Mouse (Mus musculus): Measurements from ENCODE around the gene Ltbp1. TPM values are rescaled to one million over a fixed set of nuclear protein-coding genes. Genes with fewer than 3 reads are reported as not detected.

Ltbp1 gene
- polyA plus RNA-seq, 1 experiment = 27.7 TPM

- TF ChIP-seq POLR2A (IDR thresholded peaks at IDR 0.05; ENCODE audit: borderline replicate concordance, extremely low read depth, low read depth, low read length) (no peak), CTCF (IDR thresholded peaks at IDR 0.05; ENCODE audit: insufficient read depth, low read length) (no peak)
- 66% methylated on average over 4 of the region's 4 CpGs for WGBS
- no peak for DNase-seq
- no peaks in the 10 kb centered on the region for H3K4me1 ChIP-seq (ENCODE audit: control insufficient read depth, insufficient read depth, low read length)
- no peak overlapping the region for H3K4me3 ChIP-seq (replicated peaks; ENCODE audit: extremely low read depth, low read depth, low read length)
Observed at GRCm38 (mm10) chr17:75300908-75301307, 295.5 kb downstream of the Ltbp1 start.

GRCm38 (mm10) chr17:75304807-75305420 lies 299.5 kb downstream of the Ltbp1 start:
- 92% methylated on average over 1 of the region's 1 CpGs for WGBS
- DNase-seq = no peak

DNA sequence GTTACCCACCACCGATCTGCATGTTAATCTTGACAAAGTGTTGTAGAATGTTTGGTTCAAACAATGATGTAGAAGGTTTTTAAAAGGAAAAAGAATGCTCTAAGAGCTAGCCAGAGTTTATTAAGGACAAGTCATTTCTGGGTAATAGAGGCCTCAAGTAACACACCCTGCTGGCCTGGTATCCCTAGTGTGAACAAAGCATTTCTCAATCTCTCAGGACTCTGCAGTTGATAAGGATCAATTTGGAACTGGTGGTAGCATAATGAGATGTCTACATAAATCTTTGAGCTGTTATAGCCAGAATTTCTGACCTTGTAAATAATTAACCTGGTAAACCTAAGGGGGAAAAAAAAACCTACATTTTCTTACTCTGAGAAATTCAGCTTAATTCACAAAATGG lies 300.3 kb downstream of the Ltbp1 start:
- 56% methylated on average over 1 of the region's 1 CpGs for WGBS
- Histone ChIP-seq H3K4me1 (ENCODE audit: control insufficient read depth, insufficient read depth, low read length) (peaks cover 7% of the 10 kb centered on the region), H3K4me3 (replicated peaks; ENCODE audit: extremely low read depth, low read depth, low read length) (no peak overlapping the region)
- no peak for TF ChIP-seq CTCF (IDR thresholded peaks at IDR 0.05; ENCODE audit: insufficient read depth, low read length)
- no peak for TF ChIP-seq POLR2A (IDR thresholded peaks at IDR 0.05; ENCODE audit: borderline replicate concordance, extremely low read depth, low read depth, low read length)
- no peak for DNase-seq

More at GRCm38 (mm10) chr17:75304807-75305420, 299.5 kb downstream of the Ltbp1 start:
- TF ChIP-seq CTCF (IDR thresholded peaks at IDR 0.05; ENCODE audit: insufficient read depth, low read length) = no peak
- TF ChIP-seq POLR2A (IDR thresholded peaks at IDR 0.05; ENCODE audit: borderline replicate concordance, extremely low read depth, low read depth, low read length) = no peak
- no peak overlapping the region for H3K4me3 ChIP-seq (replicated peaks; ENCODE audit: extremely low read depth, low read depth, low read length)
- H3K4me1 ChIP-seq (ENCODE audit: control insufficient read depth, insufficient read depth, low read length) = peaks cover 7% of the 10 kb centered on the region

DNA sequence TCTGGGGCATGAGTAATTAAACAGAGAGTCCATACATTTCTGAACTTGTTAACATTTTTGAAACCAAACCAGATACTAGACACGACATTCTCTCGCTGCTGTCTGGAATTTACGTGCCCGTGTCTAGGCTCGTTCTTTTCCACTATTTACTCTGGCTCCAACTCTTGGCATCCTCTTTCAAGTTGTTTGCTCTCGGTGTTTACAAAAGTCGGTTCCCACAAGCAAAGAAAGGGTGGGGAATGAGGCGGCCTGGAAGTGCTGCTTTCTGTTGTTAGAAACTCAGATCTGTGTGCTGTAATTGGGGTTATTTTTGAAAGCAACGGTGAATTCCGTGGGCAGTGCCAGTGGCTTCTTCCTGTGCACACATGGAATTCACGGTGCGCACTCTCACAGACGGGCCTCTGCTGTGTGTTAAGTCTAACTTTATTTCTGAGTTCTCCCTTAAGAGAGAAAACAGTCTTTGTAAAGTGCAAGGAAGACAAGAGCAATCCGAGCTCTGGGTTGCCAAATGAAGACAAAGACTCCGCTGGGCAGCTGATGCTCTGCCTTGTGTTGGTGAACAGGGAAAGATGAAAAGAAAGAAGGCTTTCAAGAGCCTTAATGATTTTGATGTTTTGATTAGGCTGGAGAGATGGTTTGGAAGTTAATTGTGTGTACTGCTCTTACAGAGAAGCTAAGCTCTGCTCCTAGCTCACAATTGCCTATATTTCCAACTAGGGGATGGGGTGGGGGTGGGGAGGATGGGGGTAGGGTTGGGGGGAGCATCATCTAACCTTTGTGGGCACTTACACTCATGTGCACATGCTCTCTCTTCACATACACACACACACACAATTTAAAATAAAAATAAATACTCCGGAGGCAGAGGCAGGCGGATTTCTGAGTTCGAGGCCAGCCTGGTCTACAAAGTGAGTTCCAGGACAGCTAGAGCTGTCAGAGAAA lies 302.0 kb downstream of the Ltbp1 start:
- no peak for TF ChIP-seq CTCF (IDR thresholded peaks at IDR 0.05; ENCODE audit: insufficient read depth, low read length)
- no peak for TF ChIP-seq POLR2A (IDR thresholded peaks at IDR 0.05; ENCODE audit: borderline replicate concordance, extremely low read depth, low read depth, low read length)
- 32% methylated on average over 18 of the region's 18 CpGs for WGBS
- peaks cover 7% of the 10 kb centered on the region for H3K4me1 ChIP-seq (ENCODE audit: control insufficient read depth, insufficient read depth, low read length)
- no peak overlapping the region for H3K4me3 ChIP-seq (replicated peaks; ENCODE audit: extremely low read depth, low read depth, low read length)
- DNase-seq = peak; percentile 45

GRCm38 (mm10) chr17:75317106-75317505 lies 311.7 kb downstream of the Ltbp1 start:
- DNase-seq = no peak
- TF ChIP-seq CTCF (IDR thresholded peaks at IDR 0.05; ENCODE audit: insufficient read depth, low read length) (no peak), POLR2A (IDR thresholded peaks at IDR 0.05; ENCODE audit: borderline replicate concordance, extremely low read depth, low read depth, low read length) (no peak)
- Histone ChIP-seq H3K4me1 (ENCODE audit: control insufficient read depth, insufficient read depth, low read length) (no peaks in the 10 kb centered on the region), H3K4me3 (replicated peaks; ENCODE audit: extremely low read depth, low read depth, low read length) (no peak overlapping the region)
- 74% methylated on average over 4 of the region's 4 CpGs for WGBS

DNA sequence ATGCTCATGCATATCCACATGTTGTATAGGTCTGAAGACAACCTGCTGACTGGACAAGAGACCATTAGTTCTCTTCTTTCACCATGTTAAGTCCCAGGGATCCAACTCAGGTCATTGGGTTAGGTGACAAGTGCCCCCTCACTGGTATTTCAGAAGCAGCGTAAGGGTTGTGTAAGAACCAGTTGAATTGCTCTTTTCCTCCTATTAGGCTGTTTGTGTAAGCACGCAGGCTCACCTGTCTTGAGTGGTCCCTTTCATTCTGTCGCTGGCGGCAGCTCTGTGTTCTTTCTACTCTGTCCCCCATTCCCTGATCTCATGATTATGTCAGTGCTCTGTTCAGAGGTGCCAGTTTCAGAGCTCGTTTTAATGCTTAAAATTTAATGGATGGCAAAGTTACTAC lies 317.9 kb downstream of the Ltbp1 start:
- TF ChIP-seq CTCF (IDR thresholded peaks at IDR 0.05; ENCODE audit: insufficient read depth, low read length) (no peak), POLR2A (IDR thresholded peaks at IDR 0.05; ENCODE audit: borderline replicate concordance, extremely low read depth, low read depth, low read length) (no peak)
- no peak for DNase-seq
- WGBS = 73% methylated on average over 5 of the region's 5 CpGs
- Histone ChIP-seq H3K4me1 (ENCODE audit: control insufficient read depth, insufficient read depth, low read length) (no peaks in the 10 kb centered on the region), H3K4me3 (replicated peaks; ENCODE audit: extremely low read depth, low read depth, low read length) (no peak overlapping the region)

DNA sequence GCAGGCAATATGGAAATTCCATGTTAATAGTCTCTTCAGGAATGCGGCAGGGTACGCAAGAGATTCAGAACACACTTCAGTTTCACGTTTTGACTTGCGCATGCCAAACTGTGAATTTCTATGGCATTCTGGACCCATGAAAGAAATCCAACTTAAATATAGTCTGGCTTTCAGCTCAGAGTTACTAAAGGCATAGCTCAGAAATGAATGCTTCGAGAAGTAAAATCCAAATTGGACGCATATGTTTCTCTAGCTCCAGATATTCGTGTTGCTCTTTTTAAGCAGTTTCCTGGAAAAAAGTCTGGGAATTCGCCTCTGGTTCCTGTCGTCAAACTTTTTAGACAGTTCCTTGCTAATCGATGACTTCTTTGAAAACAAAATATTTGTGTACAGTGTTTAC lies 318.4 kb downstream of the Ltbp1 start:
- WGBS = 84% methylated on average over 10 of the region's 10 CpGs
- Histone ChIP-seq H3K4me3 (replicated peaks; ENCODE audit: extremely low read depth, low read depth, low read length) (no peak overlapping the region), H3K4me1 (ENCODE audit: control insufficient read depth, insufficient read depth, low read length) (no peaks in the 10 kb centered on the region)
- no peak for TF ChIP-seq POLR2A (IDR thresholded peaks at IDR 0.05; ENCODE audit: borderline replicate concordance, extremely low read depth, low read depth, low read length)
- no peak for TF ChIP-seq CTCF (IDR thresholded peaks at IDR 0.05; ENCODE audit: insufficient read depth, low read length)
- no peak for DNase-seq

GRCm38 (mm10) chr17:75328102-75328639 lies 322.8 kb downstream of the Ltbp1 start:
- no peak for DNase-seq
- TF ChIP-seq CTCF (IDR thresholded peaks at IDR 0.05; ENCODE audit: insufficient read depth, low read length) = no peak
- TF ChIP-seq POLR2A (IDR thresholded peaks at IDR 0.05; ENCODE audit: borderline replicate concordance, extremely low read depth, low read depth, low read length) = no peak
- 64% methylated on average over 10 of the region's 10 CpGs for WGBS

GRCm38 (mm10) chr17:75330366-75330765 lies 325.0 kb downstream of the Ltbp1 start:
- DNase-seq = no peak
- Histone ChIP-seq H3K4me1 (ENCODE audit: control insufficient read depth, insufficient read depth, low read length) (no peaks in the 10 kb centered on the region), H3K4me3 (replicated peaks; ENCODE audit: extremely low read depth, low read depth, low read length) (no peak overlapping the region)
- 79% methylated on average over 6 of the region's 6 CpGs for WGBS
- TF ChIP-seq CTCF (IDR thresholded peaks at IDR 0.05; ENCODE audit: insufficient read depth, low read length) (no peak), POLR2A (IDR thresholded peaks at IDR 0.05; ENCODE audit: borderline replicate concordance, extremely low read depth, low read depth, low read length) (no peak)

More at GRCm38 (mm10) chr17:75328102-75328639, 322.8 kb downstream of the Ltbp1 start:
- H3K4me1 ChIP-seq (ENCODE audit: control insufficient read depth, insufficient read depth, low read length) = no peaks in the 10 kb centered on the region
- H3K4me3 ChIP-seq (replicated peaks; ENCODE audit: extremely low read depth, low read depth, low read length) = no peak overlapping the region
